Mouse (Mus musculus): ENCODE data around the gene Kcnd3. TPM values are rescaled to one million over a fixed set of nuclear protein-coding genes. Genes with fewer than 3 reads are reported as not detected.

Gene Kcnd3
- 0.47 and 0.58 TPM in 2 replicates for polyA plus RNA-seq (2016; fragmentation: Nextera tagmentation; extraction: Ambion mirVana)

- peaks cover 22% of the 10 kb centered on the region for H3K4me1 ChIP-seq
- H3K9me3 ChIP-seq, result no peaks in the 10 kb centered on the region
- peaks cover 91% of the 10 kb centered on the region for H3K27me3 ChIP-seq (ENCODE audit: insufficient read depth, poor library complexity, severe bottlenecking)
- no peaks in the 10 kb centered on the region for H3K36me3 ChIP-seq
- H3K27ac ChIP-seq, result peak within 1 kb of the TSS; percentile 85
- H3K4me3 ChIP-seq, result peak within 1 kb of the TSS; percentile 81
- no peak for DNase-seq (ENCODE audit: low spot score)
- WGBS, result under 1% methylated on average over 62 of the region's 98 CpGs
Observed at GRCm38 (mm10) chr3:105451627-105452555, at the start of gene Kcnd3. Gene Kcnd3, plus strand, starts transcription at chr3:105452330.

- H3K9me3 ChIP-seq, result no peaks in the 10 kb centered on the region
- WGBS, result 13% methylated on average over 5 of the region's 5 CpGs
- H3K36me3 ChIP-seq, result no peaks in the 10 kb centered on the region
- H3K4me1 ChIP-seq, result peaks cover 22% of the 10 kb centered on the region; the same call in 1 of the 2 replicates
- peak; percentile 78 for DNase-seq (ENCODE audit: low spot score)
- no peak overlapping the region for H3K4me3 ChIP-seq
- no peak overlapping the region for H3K27ac ChIP-seq
- no peaks in the 10 kb centered on the region for H3K27me3 ChIP-seq (ENCODE audit: insufficient read depth, poor library complexity, severe bottlenecking)
Observed at GRCm38 (mm10) chr3:105402676-105403075, 49.5 kb upstream of the Kcnd3 start.

DNA sequence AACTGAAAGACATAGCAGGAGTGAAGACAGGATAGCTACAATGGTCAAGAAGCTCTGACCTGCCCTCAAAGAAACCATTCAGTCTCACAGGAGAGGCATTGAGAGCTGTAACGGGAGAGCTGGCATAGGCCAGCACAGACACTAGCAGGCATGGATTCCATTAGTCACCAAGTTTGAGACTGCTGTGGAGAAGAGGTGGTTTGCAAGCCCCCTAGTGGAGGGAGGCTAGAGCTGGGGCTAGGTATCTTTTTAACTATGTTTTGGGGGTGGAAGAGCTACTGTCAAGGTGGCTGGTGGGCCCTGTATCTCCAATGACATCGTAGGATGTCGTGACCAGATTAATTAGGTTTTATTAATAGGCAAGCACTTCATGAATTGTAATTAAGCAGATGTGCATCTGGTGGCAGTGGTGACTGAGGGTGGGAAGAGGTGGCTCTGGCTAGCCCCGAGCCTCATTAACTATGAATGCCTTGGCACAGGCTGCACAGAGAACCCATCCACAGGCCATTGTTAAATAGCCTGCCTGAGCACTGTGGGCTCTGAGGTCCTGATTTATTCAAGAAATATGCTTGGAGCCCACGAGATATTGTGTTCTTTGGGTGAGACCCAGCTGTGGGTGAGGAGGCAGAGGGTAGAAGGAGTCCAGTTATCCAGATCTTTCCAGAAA lies 48.6 kb upstream of the Kcnd3 start:
- Histone ChIP-seq H3K4me3 (no peak overlapping the region), H3K36me3 (no peaks in the 10 kb centered on the region), H3K9me3 (no peaks in the 10 kb centered on the region), H3K4me1 (peaks cover 22% of the 10 kb centered on the region; the same call in 1 of the 2 replicates), H3K27me3 (ENCODE audit: insufficient read depth, poor library complexity, severe bottlenecking) (no peaks in the 10 kb centered on the region), H3K27ac (0 out of 2 replicates have a peak overlapping the region, but pooled peaks have one; percentile 47)
- WGBS, result 71% methylated on average over 5 of the region's 5 CpGs
- no peak for DNase-seq (ENCODE audit: low spot score)

DNA sequence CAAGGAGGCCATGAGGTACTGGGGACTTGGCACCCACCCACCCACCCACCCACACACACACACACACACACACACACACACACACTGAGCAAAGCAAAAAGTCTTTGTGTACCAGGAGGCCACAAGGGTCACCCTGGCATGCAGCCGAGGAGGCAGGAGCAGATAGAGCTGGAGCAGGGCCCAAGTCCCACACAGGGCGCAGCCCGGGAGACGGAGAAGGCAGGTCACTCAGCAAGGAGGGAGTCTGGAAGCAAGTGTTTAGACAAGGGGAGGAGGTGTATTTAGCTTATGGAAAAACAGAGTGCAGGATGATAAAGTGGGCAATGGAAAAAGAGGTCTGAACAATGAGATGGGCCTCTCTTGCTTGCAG lies 48.1 kb upstream of the Kcnd3 start:
- DNase-seq (ENCODE audit: low spot score), result no peak
- no peaks in the 10 kb centered on the region for H3K9me3 ChIP-seq
- H3K36me3 ChIP-seq, result no peaks in the 10 kb centered on the region
- H3K4me3 ChIP-seq, result no peak overlapping the region
- H3K27ac ChIP-seq, result peak overlapping the region; percentile 47; the same call in 1 of the 2 replicates
- WGBS, result 60% methylated on average over 4 of the region's 4 CpGs
- no peaks in the 10 kb centered on the region for H3K27me3 ChIP-seq (ENCODE audit: insufficient read depth, poor library complexity, severe bottlenecking)
- peaks cover 22% of the 10 kb centered on the region; the same call in 1 of the 2 replicates for H3K4me1 ChIP-seq

DNA sequence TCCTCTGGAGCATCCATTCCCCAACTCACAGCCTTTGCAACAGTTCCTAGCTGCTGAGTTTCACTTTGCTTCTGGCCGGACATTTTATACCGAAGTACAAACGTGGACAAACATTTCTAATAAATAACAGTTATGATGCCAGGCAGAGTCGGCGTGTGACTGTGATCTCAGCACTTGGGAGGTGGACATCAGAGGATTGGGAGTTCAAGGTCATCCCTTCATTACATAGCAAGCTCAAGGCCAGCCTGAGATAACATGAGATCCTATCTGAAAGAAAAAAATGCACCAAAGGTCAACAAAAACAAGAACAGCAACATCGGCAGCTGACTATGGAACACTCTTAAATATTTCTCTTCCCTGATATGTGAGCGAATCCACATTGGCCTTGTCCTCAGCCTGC lies 46.6 kb upstream of the Kcnd3 start:
- Histone ChIP-seq H3K4me1 (peaks cover 22% of the 10 kb centered on the region; the same call in 1 of the 2 replicates), H3K27ac (no peak overlapping the region), H3K36me3 (no peaks in the 10 kb centered on the region), H3K27me3 (ENCODE audit: insufficient read depth, poor library complexity, severe bottlenecking) (no peaks in the 10 kb centered on the region), H3K4me3 (no peak overlapping the region), H3K9me3 (no peaks in the 10 kb centered on the region)
- no peak for DNase-seq (ENCODE audit: low spot score)
- WGBS, result 86% methylated on average over 7 of the region's 7 CpGs

DNA sequence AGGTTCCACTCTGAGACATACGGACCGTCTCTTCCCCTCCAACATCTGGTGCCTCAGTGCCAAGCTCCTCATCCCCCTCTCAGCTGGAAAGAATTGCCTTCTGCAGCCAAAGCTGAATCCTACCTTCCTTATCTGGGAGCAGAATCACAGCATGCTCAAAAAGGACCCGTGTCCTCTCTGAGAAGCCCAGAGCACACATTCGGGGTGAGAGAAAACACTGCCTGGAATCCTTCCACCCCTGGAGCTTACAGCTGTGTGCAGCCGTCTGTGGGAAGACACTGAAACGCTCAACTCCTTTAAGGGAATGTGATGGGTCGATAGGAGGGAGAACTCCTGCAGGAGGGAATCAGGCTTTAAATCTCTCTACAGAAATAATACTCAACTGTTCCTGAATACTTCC lies 46.1 kb upstream of the Kcnd3 start:
- 37% methylated on average over 7 of the region's 7 CpGs for WGBS
- peak; percentile 51 for DNase-seq (ENCODE audit: low spot score)
- Histone ChIP-seq H3K27me3 (ENCODE audit: insufficient read depth, poor library complexity, severe bottlenecking) (no peaks in the 10 kb centered on the region), H3K4me1 (peaks cover 22% of the 10 kb centered on the region; the same call in 1 of the 2 replicates), H3K4me3 (no peak overlapping the region), H3K36me3 (no peaks in the 10 kb centered on the region), H3K27ac (no peak overlapping the region), H3K9me3 (no peaks in the 10 kb centered on the region)

DNA sequence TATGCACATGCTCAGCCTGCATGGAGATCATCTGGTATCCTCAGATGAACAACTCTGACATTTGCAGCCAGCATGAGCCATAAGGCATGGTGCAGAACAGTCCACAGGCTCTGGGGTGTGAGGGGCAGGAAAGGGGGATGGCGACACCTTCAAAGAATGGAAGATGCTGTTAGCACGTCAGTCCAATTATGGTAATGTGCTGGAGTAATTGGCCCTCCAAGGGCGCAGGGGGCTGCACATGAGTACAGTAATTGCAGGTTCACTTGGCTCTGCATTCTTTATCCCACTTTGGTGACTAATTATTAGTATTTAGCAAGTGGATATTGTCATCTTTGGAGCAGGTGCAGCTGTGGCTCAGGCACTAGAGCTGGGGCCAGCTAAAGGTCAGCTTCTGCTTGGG lies 43.9 kb upstream of the Kcnd3 start:
- DNase-seq (ENCODE audit: low spot score), result peak; percentile 50
- Histone ChIP-seq H3K4me3 (no peak overlapping the region), H3K4me1 (peaks cover 11% of the 10 kb centered on the region; the same call in 1 of the 2 replicates), H3K36me3 (no peaks in the 10 kb centered on the region), H3K9me3 (no peaks in the 10 kb centered on the region), H3K27ac (no peak overlapping the region), H3K27me3 (ENCODE audit: insufficient read depth, poor library complexity, severe bottlenecking) (no peaks in the 10 kb centered on the region)
- WGBS, result 77% methylated on average over 3 of the region's 3 CpGs

DNA sequence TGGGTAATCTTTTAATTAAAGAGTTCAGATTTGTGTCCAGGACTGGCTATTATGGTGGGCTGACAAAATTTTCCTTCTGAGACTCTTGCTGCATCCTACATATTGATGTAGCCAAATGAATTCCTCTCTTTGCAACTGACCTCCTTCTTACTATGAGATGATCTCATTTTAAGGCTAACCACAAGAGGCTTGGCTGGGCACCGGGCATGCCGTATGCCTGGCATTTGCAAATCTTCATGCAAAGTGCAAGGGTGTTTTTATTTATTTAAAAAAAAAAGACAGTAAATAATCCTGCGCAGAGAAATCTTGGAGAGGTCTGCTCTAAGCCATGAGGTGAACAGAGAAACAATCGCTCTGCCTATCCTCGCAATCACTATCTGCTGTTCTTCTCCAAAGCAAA lies 41.3 kb upstream of the Kcnd3 start:
- no peak overlapping the region for H3K27ac ChIP-seq
- H3K4me1 ChIP-seq, result peaks cover 3% of the 10 kb centered on the region; the same call in 1 of the 2 replicates
- WGBS, result 88% methylated on average over 5 of the region's 5 CpGs
- DNase-seq (ENCODE audit: low spot score), result no peak
- H3K4me3 ChIP-seq, result no peak overlapping the region
- no peaks in the 10 kb centered on the region for H3K36me3 ChIP-seq
- H3K27me3 ChIP-seq (ENCODE audit: insufficient read depth, poor library complexity, severe bottlenecking), result no peaks in the 10 kb centered on the region
- no peaks in the 10 kb centered on the region for H3K9me3 ChIP-seq

DNA sequence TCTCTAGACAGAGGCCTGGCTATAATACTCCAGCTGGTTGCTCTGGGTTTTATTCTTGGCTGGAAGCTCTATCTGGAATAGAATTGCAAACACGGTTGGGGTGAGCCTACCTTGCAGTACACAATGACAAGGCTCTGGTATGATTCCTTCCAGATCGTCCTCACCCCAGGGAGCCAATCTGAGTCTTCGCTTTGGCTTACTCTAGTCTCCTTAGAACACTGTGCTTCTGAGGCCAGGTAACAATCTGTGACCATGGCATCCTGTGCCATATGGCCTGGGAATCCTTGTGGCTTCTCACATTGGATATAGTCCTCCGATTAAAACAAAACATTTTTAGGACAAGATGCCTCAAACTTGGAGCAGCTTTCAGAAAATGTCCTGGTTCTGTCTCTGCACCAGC lies 40.4 kb upstream of the Kcnd3 start:
- H3K27me3 ChIP-seq (ENCODE audit: insufficient read depth, poor library complexity, severe bottlenecking), result no peaks in the 10 kb centered on the region
- no peaks in the 10 kb centered on the region for H3K36me3 ChIP-seq
- no peaks in the 10 kb centered on the region for H3K9me3 ChIP-seq
- 78% methylated on average over 4 of the region's 4 CpGs for WGBS
- no peak overlapping the region for H3K27ac ChIP-seq
- no peak overlapping the region for H3K4me3 ChIP-seq
- no peaks in the 10 kb centered on the region for H3K4me1 ChIP-seq
- DNase-seq (ENCODE audit: low spot score), result no peak

DNA sequence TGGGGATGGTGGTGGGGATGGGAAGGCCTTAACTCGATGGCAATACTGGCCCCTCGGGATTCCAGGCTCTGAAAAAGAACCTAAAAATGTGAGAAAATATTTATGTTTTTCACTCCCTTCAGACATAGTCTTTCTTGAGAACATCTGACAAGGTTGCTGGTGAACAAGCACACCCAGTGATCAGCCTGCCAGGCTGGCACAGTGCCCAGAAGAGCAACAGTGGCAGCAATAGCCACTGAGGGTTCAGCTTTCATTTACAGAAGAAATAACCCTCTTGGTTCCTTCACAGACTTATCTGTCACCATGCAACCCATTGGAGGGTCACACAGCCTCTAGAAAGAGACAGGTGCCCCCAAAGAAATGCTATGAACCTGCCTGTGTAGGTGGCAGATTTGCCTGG lies 39.9 kb upstream of the Kcnd3 start:
- Histone ChIP-seq H3K4me3 (no peak overlapping the region), H3K36me3 (no peaks in the 10 kb centered on the region), H3K27me3 (ENCODE audit: insufficient read depth, poor library complexity, severe bottlenecking) (no peaks in the 10 kb centered on the region), H3K27ac (no peak overlapping the region), H3K9me3 (no peaks in the 10 kb centered on the region), H3K4me1 (no peaks in the 10 kb centered on the region)
- 77% methylated on average over 2 of the region's 2 CpGs for WGBS
- DNase-seq (ENCODE audit: low spot score), result no peak

GRCm38 (mm10) chr3:105412681-105413080 lies 39.4 kb upstream of the Kcnd3 start:
- no peak for DNase-seq (ENCODE audit: low spot score)
- Histone ChIP-seq H3K27me3 (ENCODE audit: insufficient read depth, poor library complexity, severe bottlenecking) (no peaks in the 10 kb centered on the region), H3K4me3 (no peak overlapping the region), H3K36me3 (no peaks in the 10 kb centered on the region), H3K27ac (no peak overlapping the region), H3K4me1 (no peaks in the 10 kb centered on the region), H3K9me3 (no peaks in the 10 kb centered on the region)

DNA sequence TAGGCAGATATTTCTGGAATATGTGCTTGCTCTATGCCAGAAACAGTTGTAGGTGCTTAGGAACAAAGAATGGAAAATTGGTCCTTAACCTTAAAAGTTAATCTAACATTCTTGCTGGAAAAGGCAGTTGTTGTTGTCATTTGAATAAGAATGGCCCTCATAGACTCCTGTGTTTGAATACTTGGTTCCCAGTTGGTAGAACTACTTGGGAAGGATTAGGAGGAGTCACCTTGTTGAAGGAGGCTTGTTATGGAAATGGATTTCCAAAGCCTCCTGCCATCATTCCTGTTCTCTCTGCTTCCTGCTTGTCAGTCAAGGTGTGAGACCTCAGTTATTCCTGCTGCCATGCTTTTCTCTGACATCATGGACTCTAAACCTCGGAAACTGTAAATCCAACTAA lies 33.7 kb upstream of the Kcnd3 start:
- WGBS, result 93% methylated on average over 1 of the region's 1 CpGs
- no peak overlapping the region for H3K4me3 ChIP-seq
- H3K4me1 ChIP-seq, result peaks cover under 1% of the 10 kb centered on the region; the same call in 1 of the 2 replicates
- DNase-seq (ENCODE audit: low spot score), result no peak
- H3K36me3 ChIP-seq, result no peaks in the 10 kb centered on the region
- no peak overlapping the region for H3K27ac ChIP-seq
- H3K27me3 ChIP-seq (ENCODE audit: insufficient read depth, poor library complexity, severe bottlenecking), result no peaks in the 10 kb centered on the region
- no peaks in the 10 kb centered on the region for H3K9me3 ChIP-seq

GRCm38 (mm10) chr3:105422391-105422790 lies 29.7 kb upstream of the Kcnd3 start:
- H3K27ac ChIP-seq, result no peak overlapping the region
- no peaks in the 10 kb centered on the region for H3K36me3 ChIP-seq
- H3K27me3 ChIP-seq (ENCODE audit: insufficient read depth, poor library complexity, severe bottlenecking), result no peaks in the 10 kb centered on the region
- H3K4me1 ChIP-seq, result peaks cover 13% of the 10 kb centered on the region; the same call in 1 of the 2 replicates
- no peaks in the 10 kb centered on the region for H3K9me3 ChIP-seq
- no peak for DNase-seq (ENCODE audit: low spot score)
- no peak overlapping the region for H3K4me3 ChIP-seq
